Mouse (Mus musculus): ENCODE results near the gene Tmem108. TPM values are rescaled to one million over a fixed set of nuclear protein-coding genes. Genes with fewer than 3 reads are reported as not detected.

Tmem108 gene
- polyA plus RNA-seq, 1 experiment from 2014 or later, result 1.2 TPM

GRCm38 (mm10) chr9:103489096-103489495 is 272.5 kb downstream of the Tmem108 start:
- WGBS (ENCODE audit: insufficient replicate concordance), result 38% methylated on average over 7 of the region's 7 CpGs
- Histone ChIP-seq H3K4me3 (ENCODE audit: low read depth, low read length) (no peak overlapping the region), H3K27ac (ENCODE audit: low read depth) (peak overlapping the region; percentile 48; the same call in 1 of the 2 replicates), H3K4me2 (ENCODE audit: low read depth, low read length) (no peak overlapping the region), H3K36me3 (replicated peaks; ENCODE audit: insufficient read depth, low read length) (no peaks in the 10 kb centered on the region), H3K27me3 (ENCODE audit: insufficient read depth, low read length) (no peaks in the 10 kb centered on the region), H3K9me3 (ENCODE audit: low read length) (no peaks in the 10 kb centered on the region), H3K4me1 (ENCODE audit: insufficient read depth) (peaks cover 14% of the 10 kb centered on the region), H3K9ac (replicated peaks) (no peak overlapping the region)
- TF ChIP-seq CTCF (IDR thresholded peaks at IDR 0.05; ENCODE audit: low read depth) (no peak), EP300 (IDR thresholded peaks at IDR 0.05; ENCODE audit: low read depth) (no peak)
- DNase-seq (peak; percentile 55), ATAC-seq (peak; percentile 37)

- no peak overlapping the region for H3K27ac ChIP-seq (ENCODE audit: low read depth)
- ATAC-seq (peak; percentile 23; the same call in 1 of the 2 replicates), DNase-seq (no peak)
- no peaks in the 10 kb centered on the region for H3K27me3 ChIP-seq (ENCODE audit: insufficient read depth, low read length)
- H3K4me3 ChIP-seq (ENCODE audit: low read depth, low read length), result no peak overlapping the region
- TF ChIP-seq EP300 (IDR thresholded peaks at IDR 0.05; ENCODE audit: low read depth) (no peak), CTCF (IDR thresholded peaks at IDR 0.05; ENCODE audit: low read depth) (no peak)
- no peak overlapping the region for H3K9ac ChIP-seq (replicated peaks)
- peaks cover 16% of the 10 kb centered on the region for H3K4me1 ChIP-seq (ENCODE audit: insufficient read depth)
- H3K9me3 ChIP-seq (ENCODE audit: low read length), result no peaks in the 10 kb centered on the region
- WGBS (ENCODE audit: insufficient replicate concordance), result 33% methylated on average over 6 of the region's 6 CpGs
- no peak overlapping the region for H3K4me2 ChIP-seq (ENCODE audit: low read depth, low read length)
- no peaks in the 10 kb centered on the region for H3K36me3 ChIP-seq (replicated peaks; ENCODE audit: insufficient read depth, low read length)
Measured at GRCm38 (mm10) chr9:103486262-103486661, 275.4 kb downstream of the Tmem108 start.

- no peak overlapping the region for H3K4me2 ChIP-seq (ENCODE audit: low read depth, low read length)
- ATAC-seq, result no peak
- no peak for DNase-seq
Measured at GRCm38 (mm10) chr9:103485606-103486005, 276.0 kb downstream of the Tmem108 start.

GRCm38 (mm10) chr9:103480603-103481220 is 280.9 kb downstream of the Tmem108 start:
- H3K9ac ChIP-seq (replicated peaks), result no peak overlapping the region
- no peaks in the 10 kb centered on the region for H3K9me3 ChIP-seq (ENCODE audit: low read length)
- H3K36me3 ChIP-seq (replicated peaks; ENCODE audit: insufficient read depth, low read length), result no peaks in the 10 kb centered on the region
- TF ChIP-seq EP300 (IDR thresholded peaks at IDR 0.05; ENCODE audit: low read depth) (no peak), CTCF (IDR thresholded peaks at IDR 0.05; ENCODE audit: low read depth) (no peak)
- DNase-seq (peak; percentile 69), ATAC-seq (peak; percentile 51)
- no peak overlapping the region for H3K27ac ChIP-seq (ENCODE audit: low read depth)
- no peak overlapping the region for H3K4me2 ChIP-seq (ENCODE audit: low read depth, low read length)
- WGBS (ENCODE audit: insufficient replicate concordance), result 54% methylated on average over 8 of the region's 8 CpGs
- no peak overlapping the region for H3K4me3 ChIP-seq (ENCODE audit: low read depth, low read length)
- peaks cover 6% of the 10 kb centered on the region; the same call in 1 of the 2 replicates for H3K4me1 ChIP-seq (ENCODE audit: insufficient read depth)
- H3K27me3 ChIP-seq (ENCODE audit: insufficient read depth, low read length), result no peaks in the 10 kb centered on the region

More at GRCm38 (mm10) chr9:103485606-103486005, 276.0 kb downstream of the Tmem108 start:
- no peak overlapping the region for H3K9ac ChIP-seq (replicated peaks)
- no peak overlapping the region for H3K27ac ChIP-seq (ENCODE audit: low read depth)
- WGBS (ENCODE audit: insufficient replicate concordance), result 20% methylated on average over 8 of the region's 8 CpGs
- no peaks in the 10 kb centered on the region for H3K27me3 ChIP-seq (ENCODE audit: insufficient read depth, low read length)
- no peaks in the 10 kb centered on the region for H3K36me3 ChIP-seq (replicated peaks; ENCODE audit: insufficient read depth, low read length)
- peaks cover 20% of the 10 kb centered on the region for H3K4me1 ChIP-seq (ENCODE audit: insufficient read depth)
- H3K4me3 ChIP-seq (ENCODE audit: low read depth, low read length), result no peak overlapping the region
- TF ChIP-seq EP300 (IDR thresholded peaks at IDR 0.05; ENCODE audit: low read depth) (no peak), CTCF (IDR thresholded peaks at IDR 0.05; ENCODE audit: low read depth) (no peak)
- H3K9me3 ChIP-seq (ENCODE audit: low read length), result no peaks in the 10 kb centered on the region

- ATAC-seq, result no peak
- WGBS (ENCODE audit: insufficient replicate concordance), result 72% methylated on average over 9 of the region's 9 CpGs
- no peak within 1 kb of the TSS for H3K9ac ChIP-seq (replicated peaks)
- no peak within 1 kb of the TSS for H3K4me2 ChIP-seq (ENCODE audit: low read depth, low read length)
- no peaks in the 10 kb centered on the region for H3K27me3 ChIP-seq (ENCODE audit: insufficient read depth, low read length)
- TF ChIP-seq CTCF (IDR thresholded peaks at IDR 0.05; ENCODE audit: low read depth) (no peak), EP300 (IDR thresholded peaks at IDR 0.05; ENCODE audit: low read depth) (no peak)
- peaks cover 6% of the 10 kb centered on the region; the same call in 1 of the 2 replicates for H3K4me1 ChIP-seq (ENCODE audit: insufficient read depth)
- DNase-seq, result no peak
- no peak within 1 kb of the TSS for H3K4me3 ChIP-seq (ENCODE audit: low read depth, low read length)
- H3K27ac ChIP-seq (ENCODE audit: low read depth), result no peak within 1 kb of the TSS
- H3K9me3 ChIP-seq (ENCODE audit: low read length), result no peaks in the 10 kb centered on the region
- no peaks in the 10 kb centered on the region for H3K36me3 ChIP-seq (replicated peaks; ENCODE audit: insufficient read depth, low read length)
Measured at GRCm38 (mm10) chr9:103480044-103480576, 281.5 kb downstream of the Tmem108 start, which contains the start of gene Bfsp2. Gene Bfsp2, minus strand, starts transcription at chr9:103480420.

GRCm38 (mm10) chr9:103475414-103475813 is 286.2 kb downstream of the Tmem108 start:
- no peaks in the 10 kb centered on the region for H3K27me3 ChIP-seq (ENCODE audit: insufficient read depth, low read length)
- no peak overlapping the region for H3K4me3 ChIP-seq (ENCODE audit: low read depth, low read length)
- H3K27ac ChIP-seq (ENCODE audit: low read depth), result peak overlapping the region; percentile 73
- H3K4me2 ChIP-seq (ENCODE audit: low read depth, low read length), result no peak overlapping the region
- ATAC-seq (peak; percentile 90), DNase-seq (peak; percentile 34)
- peaks cover 25% of the 10 kb centered on the region for H3K4me1 ChIP-seq (ENCODE audit: insufficient read depth)
- H3K9me3 ChIP-seq (ENCODE audit: low read length), result no peaks in the 10 kb centered on the region
- no peaks in the 10 kb centered on the region for H3K36me3 ChIP-seq (replicated peaks; ENCODE audit: insufficient read depth, low read length)
- no peak for TF ChIP-seq CTCF (IDR thresholded peaks at IDR 0.05; ENCODE audit: low read depth)
- peak; percentile 52; the same call in 1 of the 2 replicates for TF ChIP-seq EP300 (IDR thresholded peaks at IDR 0.05; ENCODE audit: low read depth)
- H3K9ac ChIP-seq (replicated peaks), result no peak overlapping the region
- 63% methylated on average over 6 of the region's 6 CpGs for WGBS (ENCODE audit: insufficient replicate concordance)

Measured in liver, postnatal 0 days (tissue).